Mouse (Mus musculus) hindbrain, embryonic 10.5 days (tissue): ENCODE data around the gene Mthfd2l. TPM values are rescaled to one million over a fixed set of nuclear protein-coding genes. Genes with fewer than 3 reads are reported as not detected.

ENCODE experiments used
- DNase-seq: peaks from one replicate; pipeline ENCODE4 v3.0.0-alpha.2; 2017; ENCODE audit warnings: low spot score
- H3K27ac ChIP-seq: fragments of 300-500 bp; sonication (generic); 2 replicates; pipeline ENCODE4 v1.5.1; 2016; ENCODE audit warnings: mild to moderate bottlenecking, moderate library complexity
- H3K27me3 ChIP-seq: fragments of 300-500 bp; sonication (generic); 2 replicates; pipeline ENCODE4 v1.6.1; 2016; ENCODE audit warnings: mild to moderate bottlenecking; ENCODE audit not compliant: poor library complexity, insufficient read depth, severe bottlenecking
- H3K36me3 ChIP-seq: fragments of 300-500 bp; sonication (generic); 2 replicates; pipeline ENCODE4 v1.6.1; 2016; ENCODE audit warnings: mild to moderate bottlenecking, moderate library complexity
- H3K4me1 ChIP-seq: fragments of 300-500 bp; sonication (generic); replicated peaks from 2 replicates; pipeline ENCODE4 v1.6.1; 2016; ENCODE audit warnings: mild to moderate bottlenecking
- H3K4me3 ChIP-seq: fragments of 300-500 bp; sonication (generic); 2 replicates; pipeline ENCODE4 v1.5.1; 2016; ENCODE audit warnings: mild to moderate bottlenecking, moderate library complexity
- H3K9me3 ChIP-seq: fragments of 300-500 bp; sonication (generic); 2 replicates; pipeline ENCODE4 v1.6.1; 2016; ENCODE audit warnings: mild to moderate bottlenecking, moderate library complexity
- WGBS: fragments of 180-500 bp; shearing (Covaris S2); methylation state at CpG from one replicate; pipeline ENCODE4 v1.1.7; 2016; 5-methylcytosine and 5-hydroxymethylcytosine counted together
- polyA plus RNA-seq: library from polyadenylated mRNA; unstranded; fragments of >200 nt; fragmentation: Nextera tagmentation; extraction: Ambion mirVana; gene quantifications from 2 replicates; pipeline ENCODE4 v1.2.1, GENCODE M21; 2016

Mthfd2l gene
- polyA plus RNA-seq, 1 experiment from 2014 or later: 71.3 TPM

DNA sequence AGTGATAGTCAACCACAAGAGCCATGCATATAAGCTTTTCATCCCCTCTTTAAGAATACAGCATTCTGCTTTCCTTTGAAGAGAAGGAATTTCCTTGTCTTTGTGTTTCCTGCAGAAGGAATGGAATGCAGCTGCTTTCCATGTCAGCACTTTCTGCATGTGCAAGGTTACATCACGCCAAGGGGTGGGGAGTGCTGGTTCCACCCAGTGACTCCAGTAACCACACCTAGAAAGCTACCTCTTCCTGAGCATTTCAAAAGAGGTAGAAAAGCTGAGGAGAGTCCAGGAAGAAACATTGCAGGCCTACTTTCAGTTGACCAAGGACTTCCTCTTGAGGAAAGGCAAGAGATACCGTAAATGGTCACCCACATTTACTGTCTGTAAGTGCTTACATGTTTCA is 104.4 kb downstream of the Mthfd2l start:
- 87% methylated on average over 2 of the region's 2 CpGs for WGBS
- no peak for DNase-seq
- H3K36me3 ChIP-seq: no peaks in the 10 kb centered on the region
- H3K4me3 ChIP-seq: no peak overlapping the region
- H3K27ac ChIP-seq: no peak overlapping the region
- no peaks in the 10 kb centered on the region for H3K9me3 ChIP-seq
- H3K4me1 ChIP-seq: no peaks in the 10 kb centered on the region
- H3K27me3 ChIP-seq: no peaks in the 10 kb centered on the region

DNA sequence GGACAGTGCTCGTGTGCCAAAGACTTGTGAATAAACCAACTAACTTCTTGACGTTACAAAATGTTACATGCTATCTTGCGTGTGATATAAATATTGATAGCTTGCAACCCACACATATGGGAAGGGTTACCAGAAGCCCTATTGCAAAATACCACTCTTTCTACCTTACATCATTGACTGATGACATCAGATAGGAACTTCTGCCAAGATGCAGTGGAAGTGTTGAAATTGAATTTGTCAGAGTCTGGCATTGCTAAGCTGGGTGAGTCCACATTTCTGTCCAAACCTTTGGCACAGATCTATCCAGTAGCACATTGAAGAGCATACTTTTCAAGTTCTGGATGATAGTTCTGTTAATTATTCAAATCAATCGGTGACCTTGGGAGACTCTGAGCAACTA is 105.7 kb downstream of the Mthfd2l start:
- Histone ChIP-seq H3K27ac (no peak overlapping the region), H3K36me3 (no peaks in the 10 kb centered on the region), H3K4me1 (no peaks in the 10 kb centered on the region), H3K9me3 (no peaks in the 10 kb centered on the region), H3K27me3 (no peaks in the 10 kb centered on the region), H3K4me3 (no peak overlapping the region)
- no peak for DNase-seq
- WGBS: 93% methylated on average over 4 of the region's 4 CpGs

DNA sequence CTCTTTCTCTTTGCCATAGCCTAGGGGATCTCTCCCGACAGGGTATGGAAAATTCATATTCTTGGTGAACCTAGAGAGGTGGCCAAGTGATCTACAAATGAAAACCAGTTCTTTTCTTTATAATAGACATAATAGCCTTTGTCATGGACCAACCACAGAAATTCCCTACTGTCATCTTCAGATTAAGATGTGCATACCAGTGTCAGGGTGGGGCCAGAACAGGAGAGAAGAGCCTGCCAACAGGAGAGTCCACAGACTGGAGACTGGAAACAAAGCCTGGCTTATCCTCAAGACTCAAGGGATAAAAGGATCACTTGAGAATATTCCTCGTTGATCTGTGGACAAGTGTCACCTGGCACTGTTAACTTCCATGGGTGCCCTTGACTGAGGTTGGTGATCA is 106.8 kb downstream of the Mthfd2l start:
- no peaks in the 10 kb centered on the region for H3K4me1 ChIP-seq

DNA sequence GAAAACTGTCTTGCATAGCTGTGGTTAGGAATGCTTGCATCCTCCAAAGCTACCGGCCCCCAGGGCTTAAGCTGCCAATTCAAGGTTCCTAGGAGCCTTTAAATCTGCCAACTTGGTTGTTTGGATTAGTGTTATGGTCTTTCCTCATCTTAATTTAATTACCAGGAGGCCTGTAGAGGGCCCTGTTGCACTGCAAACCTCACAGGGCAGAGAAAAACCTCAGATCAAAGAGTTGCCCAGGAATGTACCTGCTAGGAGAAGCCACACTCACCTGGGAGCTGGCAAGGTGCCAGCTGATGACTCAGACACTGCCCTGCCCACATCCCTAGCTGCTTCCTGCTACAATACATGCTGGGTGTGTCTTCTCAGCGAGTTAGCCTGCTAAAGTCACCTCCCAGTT is 107.6 kb downstream of the Mthfd2l start:
- Histone ChIP-seq H3K36me3 (no peaks in the 10 kb centered on the region), H3K4me3 (no peak overlapping the region), H3K4me1 (no peaks in the 10 kb centered on the region), H3K27me3 (no peaks in the 10 kb centered on the region), H3K27ac (no peak overlapping the region), H3K9me3 (no peaks in the 10 kb centered on the region)
- DNase-seq: no peak
- WGBS: 17% methylated on average over 2 of the region's 2 CpGs

More for the DNA sequence above, 106.8 kb downstream of the Mthfd2l start:
- no peak overlapping the region for H3K4me3 ChIP-seq
- no peak overlapping the region for H3K27ac ChIP-seq
- no peak for DNase-seq
- WGBS: 73% methylated on average over 2 of the region's 2 CpGs
- no peaks in the 10 kb centered on the region for H3K27me3 ChIP-seq
- no peaks in the 10 kb centered on the region for H3K36me3 ChIP-seq
- H3K9me3 ChIP-seq: no peaks in the 10 kb centered on the region

DNA sequence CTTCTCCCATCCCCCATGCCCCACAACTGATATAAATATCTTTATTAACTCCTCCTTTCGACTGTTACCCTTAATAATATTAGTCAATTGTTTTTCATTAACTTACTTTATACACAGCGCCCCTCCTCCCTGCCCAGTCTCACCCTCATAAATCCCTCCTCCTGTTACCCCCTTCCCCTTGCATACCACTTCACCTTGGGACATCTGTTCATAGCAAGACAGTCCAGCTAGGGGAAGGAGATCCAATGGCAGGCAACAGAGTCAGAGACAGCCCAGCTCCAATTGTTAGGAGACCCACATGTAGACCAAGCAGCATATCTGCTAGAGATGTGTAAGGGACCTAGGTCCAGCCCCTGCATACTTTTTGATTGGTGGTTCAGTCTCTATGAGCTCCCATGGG is 108.0 kb downstream of the Mthfd2l start:
- Histone ChIP-seq H3K4me3 (no peak overlapping the region), H3K4me1 (no peaks in the 10 kb centered on the region), H3K27me3 (no peaks in the 10 kb centered on the region), H3K27ac (no peak overlapping the region), H3K9me3 (no peaks in the 10 kb centered on the region), H3K36me3 (no peaks in the 10 kb centered on the region)
- WGBS: 85% methylated on average over 2 of the region's 2 CpGs
- no peak for DNase-seq

DNA sequence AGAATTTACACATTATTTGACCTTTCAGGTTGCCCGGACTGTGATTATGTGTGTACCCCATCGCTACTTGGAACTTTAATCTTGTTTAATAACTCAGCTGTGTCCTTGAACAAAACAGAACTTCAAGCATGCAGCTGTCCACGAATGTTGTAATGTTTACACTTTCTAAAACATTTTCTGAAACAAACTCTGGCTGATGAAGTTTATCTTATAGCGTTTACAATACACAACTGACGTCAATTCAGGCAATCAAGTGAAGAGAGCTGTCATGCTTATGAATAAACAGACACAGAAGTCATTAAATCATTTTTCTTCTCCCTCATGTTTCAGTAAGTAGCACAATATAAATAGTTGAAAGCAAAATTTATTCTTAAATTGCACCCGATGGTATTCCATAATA is 117.1 kb downstream of the Mthfd2l start:
- Histone ChIP-seq H3K9me3 (no peaks in the 10 kb centered on the region), H3K4me1 (no peaks in the 10 kb centered on the region), H3K27me3 (no peaks in the 10 kb centered on the region), H3K36me3 (no peaks in the 10 kb centered on the region), H3K4me3 (no peak overlapping the region), H3K27ac (no peak overlapping the region)
- 87% methylated on average over 6 of the region's 6 CpGs for WGBS
- no peak for DNase-seq

DNA sequence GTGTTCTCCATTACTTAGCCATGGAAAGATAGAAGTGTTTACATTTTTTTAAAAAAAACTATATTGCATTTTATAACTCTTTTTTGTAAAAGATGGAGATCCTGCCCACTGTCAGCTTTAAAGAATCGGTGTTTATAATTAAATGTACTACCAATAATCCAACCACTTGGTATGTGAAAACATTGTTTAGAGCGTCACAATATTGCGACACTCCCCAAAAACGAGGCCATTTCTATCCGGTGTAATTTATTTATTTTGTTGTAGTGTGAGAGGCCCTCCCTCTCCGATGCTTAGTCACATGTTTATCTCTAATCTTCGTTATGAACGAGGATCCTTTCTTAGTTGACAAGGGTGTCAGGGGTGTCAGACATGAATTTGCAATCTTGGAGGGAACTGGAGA is 117.5 kb downstream of the Mthfd2l start:
- H3K36me3 ChIP-seq: no peaks in the 10 kb centered on the region
- no peaks in the 10 kb centered on the region for H3K27me3 ChIP-seq
- H3K9me3 ChIP-seq: no peaks in the 10 kb centered on the region
- H3K4me3 ChIP-seq: no peak overlapping the region
- DNase-seq: no peak
- whole genome bisulfite sequencing: 92% methylated on average over 8 of the region's 8 CpGs
- H3K27ac ChIP-seq: no peak overlapping the region
- no peaks in the 10 kb centered on the region for H3K4me1 ChIP-seq

Other genes starting within 250 kb of the Mthfd2l start
- gene Cxcl5, start 171.8 kb upstream of the Mthfd2l start, polyA plus RNA-seq: 0.10 TPM in 1 of 2 replicates, not detected in the other
- 7.3 and 10.1 TPM in 2 replicates for gene Ppbp, start 162.6 kb upstream of the Mthfd2l start, polyA plus RNA-seq
- gene Pf4, start 158.7 kb upstream of the Mthfd2l start, polyA plus RNA-seq: 55.7 and 72.1 TPM in 2 replicates
- gene Cxcl3, start 145.0 kb upstream of the Mthfd2l start, polyA plus RNA-seq: not detected in 2 replicates
- not detected in 2 replicates for gene Cxcl15, start 136.6 kb upstream of the Mthfd2l start, polyA plus RNA-seq
- gene Cxcl1, start 39.9 kb upstream of the Mthfd2l start, polyA plus RNA-seq: not detected in 2 replicates
- gene Cxcl2, start 27.2 kb upstream of the Mthfd2l start, polyA plus RNA-seq: not detected in 2 replicates
- 0.08 TPM in 1 of 2 replicates, not detected in the other for gene Epgn, start 96.3 kb downstream of the Mthfd2l start, polyA plus RNA-seq
- gene Ereg, start 143.5 kb downstream of the Mthfd2l start, polyA plus RNA-seq: not detected in 2 replicates
- 0.13 TPM in 1 of 2 replicates, not detected in the other for gene Areg, start 208.5 kb downstream of the Mthfd2l start, polyA plus RNA-seq